Mouse (Mus musculus) hindbrain, postnatal 0 days (tissue): ENCODE measurements at regions not wholly inside any gene's neighbourhood (a gene's known extent, or its start where the extent isn't known, plus 50 kb on each side); places are given as distances from the start of the nearest gene placed in this dataset.

Experiments used
- ATAC-seq: fragments of 200-750 bp; cut with Nextera tagmentation; 2 replicates; pipeline ENCODE4 v1.8.0; 2017; ENCODE audit warnings: mild to moderate bottlenecking, moderate TSS enrichment, moderate library complexity
- DNase-seq: peaks from one replicate; pipeline ENCODE4 v3.0.0-alpha.2; 2015; ENCODE audit warnings: low spot score
- H3K27ac ChIP-seq: fragments of 300-500 bp; sonication (generic); 2 replicates; pipeline ENCODE4 v1.5.1; 2014; ENCODE audit warnings: mild to moderate bottlenecking
- H3K27me3 ChIP-seq: fragments of 300-500 bp; sonication (generic); 2 replicates; pipeline ENCODE4 v1.6.1; 2014; ENCODE audit warnings: low read length, mixed read lengths; ENCODE audit not compliant: insufficient read depth
- H3K36me3 ChIP-seq: fragments of 300-500 bp; sonication (generic); 2 replicates; pipeline ENCODE4 v1.6.1; 2014; ENCODE audit warnings: low read length, mixed read lengths; ENCODE audit not compliant: insufficient read depth
- H3K4me1 ChIP-seq: fragments of 300-500 bp; sonication (generic); 2 replicates; pipeline ENCODE4 v1.6.1; 2014; ENCODE audit warnings: antibody characterized with exemption, low read length, mixed read lengths; ENCODE audit not compliant: insufficient read depth
- H3K4me2 ChIP-seq: fragments of 300-500 bp; sonication (generic); 2 replicates; pipeline ENCODE4 v1.6.1; 2014; ENCODE audit warnings: low read depth, mild to moderate bottlenecking, low read length, moderate library complexity, mixed read lengths
- H3K4me3 ChIP-seq: fragments of 300-500 bp; sonication (generic); 2 replicates; pipeline ENCODE4 v1.5.1; 2014; ENCODE audit warnings: low read length
- H3K9ac ChIP-seq: fragments of 300-500 bp; sonication (generic); replicated peaks from 2 replicates; pipeline ENCODE4 v1.6.1; 2014; ENCODE audit warnings: mild to moderate bottlenecking, low read length, moderate library complexity, mixed read lengths
- H3K9me3 ChIP-seq: fragments of 300-500 bp; sonication (generic); 2 replicates; pipeline ENCODE4 v1.6.1; 2016; ENCODE audit warnings: low read length, mixed read lengths
- CTCF ChIP-seq: IDR thresholded peaks from 2 replicates; pipeline ENCODE4 v1.5.1; 2016; ENCODE audit warnings: antibody characterized with exemption, control low read depth, low read depth
- WGBS: fragments of 180-500 bp; shearing (Covaris S2); extraction: QIAGEN DNeasy Blood & Tissue Kit; methylation state at CpG from one replicate; pipeline ENCODE4 v1.1.7; 2014; 5-methylcytosine and 5-hydroxymethylcytosine counted together

- Histone ChIP-seq H3K36me3 (no peaks in the 10 kb centered on the region), H3K9me3 (no peaks in the 10 kb centered on the region), H3K4me3 (no peak overlapping the region), H3K9ac (no peak overlapping the region), H3K4me1 (peaks cover 23% of the 10 kb centered on the region), H3K4me2 (peak overlapping the region; percentile 26), H3K27ac (peak overlapping the region; percentile 78), H3K27me3 (no peaks in the 10 kb centered on the region)
- ATAC-seq (peak; percentile 95), DNase-seq (peak; percentile 92)
- TF ChIP-seq CTCF: no peak
- 9% methylated on average over 11 of the region's 11 CpGs for WGBS
Measured at GRCm38 (mm10) chr14:25226155-25226839, 232.7 kb upstream of the Zmiz1 start.

GRCm38 (mm10) chr14:25226840-25227506, 232.0 kb upstream of the Zmiz1 start:
- Histone ChIP-seq H3K9ac (no peak overlapping the region), H3K36me3 (no peaks in the 10 kb centered on the region), H3K27me3 (no peaks in the 10 kb centered on the region), H3K4me3 (no peak overlapping the region), H3K4me1 (peaks cover 23% of the 10 kb centered on the region), H3K9me3 (no peaks in the 10 kb centered on the region), H3K4me2 (no peak overlapping the region; the same call in 1 of the 2 replicates), H3K27ac (peak overlapping the region; percentile 78)
- peak; percentile 37 for TF ChIP-seq CTCF
- DNase-seq (peak; percentile 55), ATAC-seq (peak; percentile 34)
- 32% methylated on average over 7 of the region's 7 CpGs for WGBS

- TF ChIP-seq CTCF: no peak
- DNase-seq (no peak), ATAC-seq (no peak)
- Histone ChIP-seq H3K9ac (no peak overlapping the region), H3K4me1 (peaks cover 23% of the 10 kb centered on the region), H3K27me3 (no peaks in the 10 kb centered on the region), H3K27ac (peak overlapping the region; percentile 41; the same call in 1 of the 2 replicates), H3K4me2 (no peak overlapping the region), H3K36me3 (no peaks in the 10 kb centered on the region), H3K9me3 (no peaks in the 10 kb centered on the region), H3K4me3 (no peak overlapping the region)
- 74% methylated on average over 13 of the region's 13 CpGs for WGBS
Measured at GRCm38 (mm10) chr14:25228321-25229047, 230.5 kb upstream of the Zmiz1 start.

- no peaks in the 10 kb centered on the region for H3K9me3 ChIP-seq
- 33% methylated on average over 6 of the region's 6 CpGs for WGBS
- H3K4me1 ChIP-seq: peaks cover 23% of the 10 kb centered on the region
- H3K36me3 ChIP-seq: no peaks in the 10 kb centered on the region
- H3K27ac ChIP-seq: peak overlapping the region; percentile 7; the same call in 1 of the 2 replicates
- no peak for TF ChIP-seq CTCF
- H3K4me2 ChIP-seq: no peak overlapping the region
- H3K9ac ChIP-seq: no peak overlapping the region
- ATAC-seq (no peak), DNase-seq (peak; percentile 44)
- no peaks in the 10 kb centered on the region for H3K27me3 ChIP-seq
- H3K4me3 ChIP-seq: no peak overlapping the region
Measured at GRCm38 (mm10) chr14:25229569-25229968, 229.4 kb upstream of the Zmiz1 start.

- Histone ChIP-seq H3K4me3 (no peak overlapping the region), H3K27me3 (no peaks in the 10 kb centered on the region), H3K36me3 (no peaks in the 10 kb centered on the region), H3K4me1 (peaks cover 15% of the 10 kb centered on the region), H3K9me3 (no peaks in the 10 kb centered on the region), H3K4me2 (no peak overlapping the region), H3K9ac (no peak overlapping the region), H3K27ac (peak overlapping the region; percentile 15; the same call in 1 of the 2 replicates)
- TF ChIP-seq CTCF: no peak
- 44% methylated on average over 1 of the region's 1 CpGs for WGBS
- peak; percentile 75 for DNase-seq
- ATAC-seq: peak; percentile 91
Measured at GRCm38 (mm10) chr14:25231881-25232280, 227.1 kb upstream of the Zmiz1 start.

GRCm38 (mm10) chr14:25236421-25236973, 222.5 kb upstream of the Zmiz1 start:
- Histone ChIP-seq H3K36me3 (no peaks in the 10 kb centered on the region), H3K9ac (no peak overlapping the region), H3K4me1 (no peaks in the 10 kb centered on the region), H3K27me3 (no peaks in the 10 kb centered on the region), H3K4me3 (no peak overlapping the region), H3K27ac (peak overlapping the region; percentile 58), H3K9me3 (no peaks in the 10 kb centered on the region), H3K4me2 (no peak overlapping the region)
- ATAC-seq: peak; percentile 80
- peak; percentile 60 for DNase-seq
- WGBS: 54% methylated on average over 13 of the region's 13 CpGs
- TF ChIP-seq CTCF: no peak
